Mouse (Mus musculus) T-helper 1 cell (primary cell): ENCODE results near the gene Nkain2.

Experiments
- in situ Hi-C: fragments of 300-600 bp; cut with MboI, MseI; formaldehyde crosslinking; loops from one replicate; pipeline ENCODE4 v1.15.1; 2025; ENCODE audit warnings: high pct_unique_total_duplicates

Gene Nkain2

DNA sequence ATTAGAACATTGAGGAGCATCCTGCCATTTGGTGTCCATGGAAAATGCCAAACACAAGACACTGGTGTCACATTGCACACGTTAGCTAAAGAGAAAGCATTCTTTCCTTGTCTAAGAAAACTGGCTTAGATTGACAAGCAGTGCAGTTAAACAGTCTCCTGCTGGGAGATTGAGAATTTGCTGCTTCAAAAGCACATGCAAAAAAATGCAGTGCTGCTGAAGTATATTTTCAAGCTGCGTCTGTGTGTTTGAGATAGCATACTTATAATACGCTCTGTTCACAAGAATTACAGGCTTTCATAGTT, 313.0 kb downstream of the Nkain2 start:
- in situ Hi-C loops: no loop called here

DNA sequence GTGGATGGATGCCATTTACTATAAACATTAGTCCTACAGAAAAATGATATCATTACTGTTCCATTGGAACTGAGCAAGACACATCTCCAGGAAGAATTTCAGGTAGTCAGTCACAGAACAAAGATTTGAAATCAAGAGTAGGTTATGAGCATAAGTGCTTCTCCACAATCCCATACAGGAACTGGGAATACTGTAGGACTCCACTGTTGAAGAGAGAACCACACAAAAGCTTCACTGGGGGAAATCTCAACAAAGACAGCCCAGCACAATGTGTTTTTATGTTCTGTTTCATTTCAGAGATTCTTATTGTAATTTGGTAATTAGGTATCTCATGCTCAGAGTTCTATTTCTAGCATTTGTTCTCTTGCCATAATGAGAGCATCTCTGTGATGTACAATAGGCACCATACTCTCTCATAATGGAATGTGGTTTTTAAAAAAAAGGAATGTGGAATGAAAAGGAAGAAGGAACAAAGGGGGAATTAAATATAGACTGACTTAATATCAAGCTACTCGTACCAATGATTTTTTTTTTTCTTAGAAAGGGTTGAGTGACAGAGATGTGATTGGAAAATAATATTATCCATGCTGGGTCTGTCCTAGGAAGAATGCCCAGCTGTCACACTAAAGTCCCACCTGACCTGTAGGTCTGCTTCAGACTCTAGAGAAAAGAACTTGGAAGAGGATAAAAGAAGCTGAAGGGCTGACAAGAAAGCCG, 313.5 kb downstream of the Nkain2 start:
- in situ Hi-C loops: no loop called here

DNA sequence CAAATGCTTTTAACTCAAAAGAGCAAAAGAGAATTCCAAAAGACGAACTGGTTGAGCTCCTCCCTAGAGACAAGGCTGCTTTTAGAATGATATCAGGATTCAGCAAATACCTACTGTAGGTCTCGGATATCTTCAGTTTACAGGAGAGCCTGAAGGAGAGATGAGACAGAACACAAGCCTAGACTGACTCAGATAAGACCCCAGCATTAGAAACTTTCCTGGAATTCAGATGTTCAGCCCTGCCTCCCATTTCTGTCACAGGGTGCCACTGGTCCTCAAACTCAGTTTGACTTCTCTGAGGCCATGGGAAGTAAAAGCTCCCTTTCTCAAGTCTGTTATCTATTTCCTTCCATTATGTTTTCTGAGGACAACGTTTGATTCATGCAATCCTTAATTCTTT, 332.6 kb downstream of the Nkain2 start:
- in situ Hi-C loops: no loop called here

- in situ Hi-C loops: no loop called here
These were observed 354.2 kb downstream of the Nkain2 start for GRCm38 (mm10) chr10:32536057-32536456.

- in situ Hi-C loops: no loop called here
These were observed 379.4 kb downstream of the Nkain2 start for GRCm38 (mm10) chr10:32510821-32511220.

GRCm38 (mm10) chr10:32494591-32495182, 395.6 kb downstream of the Nkain2 start:
- in situ Hi-C loops: loop anchor here (5.0 kb wide), 1 partner anchor 33 kb away; no protein-coding TSS in a partner anchor

DNA sequence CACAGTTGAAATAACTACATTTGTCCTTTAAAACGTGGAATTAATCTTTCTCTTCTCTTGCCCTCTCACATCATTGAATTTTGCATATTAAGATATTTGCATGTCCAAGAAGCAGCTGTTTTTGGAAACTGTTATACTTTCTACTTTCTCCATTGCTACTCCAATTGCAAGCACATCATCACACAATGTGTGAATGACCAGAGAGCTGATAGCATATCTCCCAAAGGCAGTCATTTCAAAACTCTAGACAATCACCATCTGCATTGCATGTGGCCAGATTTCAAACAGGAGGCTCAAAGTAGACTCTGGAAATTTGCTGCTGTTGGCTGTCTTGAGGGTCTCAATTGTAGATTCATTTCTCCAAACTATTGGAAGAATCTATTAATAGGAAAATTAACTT, 396.7 kb downstream of the Nkain2 start:
- in situ Hi-C loops: loop anchor here (5.0 kb wide), 1 partner anchor 34 kb away; no protein-coding TSS in a partner anchor

DNA sequence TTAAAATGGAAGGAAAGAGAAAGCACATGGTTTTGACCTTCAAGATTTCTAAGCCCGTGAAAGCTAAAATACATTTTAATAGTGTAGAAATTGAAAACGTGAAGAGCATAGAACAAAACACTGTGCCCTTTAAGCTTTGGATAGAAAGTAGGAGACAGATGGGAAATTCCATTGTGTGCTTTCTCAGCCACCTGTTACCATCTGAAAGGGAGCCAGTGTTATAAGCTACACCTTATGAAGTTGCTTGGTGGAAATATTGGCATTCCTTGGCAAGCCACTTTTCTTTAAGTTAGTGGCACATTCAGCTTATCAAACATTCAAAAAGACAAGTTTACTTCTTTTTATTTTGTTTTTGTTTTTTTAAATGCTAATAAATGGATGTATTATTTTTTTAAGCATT, 427.5 kb downstream of the Nkain2 start:
- in situ Hi-C loops: no loop called here

DNA sequence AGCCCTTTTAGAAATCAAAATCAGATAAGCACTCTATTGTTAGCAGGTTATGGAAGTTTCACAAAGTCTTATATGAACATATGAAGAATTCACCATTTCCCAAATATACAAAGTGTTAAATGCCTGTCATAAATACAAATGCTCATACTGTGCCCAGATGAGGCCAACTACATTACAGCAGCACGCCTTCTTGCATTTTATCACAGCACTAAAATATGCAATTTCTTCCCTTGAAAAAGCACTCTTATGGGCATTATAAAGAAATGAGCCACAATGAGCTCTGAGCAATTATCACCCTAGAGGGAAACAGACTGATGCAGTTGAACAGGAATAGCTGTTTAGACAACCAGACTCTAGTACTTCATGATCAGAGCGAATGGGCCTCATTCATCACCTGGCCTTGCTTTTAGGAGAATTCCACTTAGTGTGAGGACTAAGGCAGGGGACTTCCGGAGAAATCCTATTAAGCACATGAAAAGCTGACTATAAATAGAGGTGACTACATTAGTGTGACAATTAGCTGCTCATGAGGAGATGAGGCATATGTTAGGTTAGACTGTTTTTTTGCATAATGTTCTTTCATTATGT, 450.2 kb downstream of the Nkain2 start:
- in situ Hi-C loops: no loop called here

DNA sequence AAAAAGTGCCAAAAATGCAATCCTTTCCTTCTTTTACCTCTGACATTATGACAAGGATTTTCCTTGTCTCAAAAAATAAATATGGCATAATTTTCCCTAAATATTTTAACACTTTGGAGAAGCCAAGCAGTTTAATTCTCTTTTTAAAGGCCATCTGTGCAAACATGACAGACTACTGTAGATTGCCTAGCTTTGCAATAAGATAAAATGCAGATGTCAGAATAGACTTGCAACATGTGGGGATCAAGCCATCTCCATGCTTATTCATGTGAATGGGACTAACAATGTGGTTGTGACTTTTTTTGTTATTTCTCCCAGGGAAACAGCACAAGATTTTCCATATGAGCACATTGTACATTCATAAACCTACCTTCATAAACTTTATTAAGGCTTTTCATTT, 476.0 kb downstream of the Nkain2 start:
- in situ Hi-C loops: no loop called here

DNA sequence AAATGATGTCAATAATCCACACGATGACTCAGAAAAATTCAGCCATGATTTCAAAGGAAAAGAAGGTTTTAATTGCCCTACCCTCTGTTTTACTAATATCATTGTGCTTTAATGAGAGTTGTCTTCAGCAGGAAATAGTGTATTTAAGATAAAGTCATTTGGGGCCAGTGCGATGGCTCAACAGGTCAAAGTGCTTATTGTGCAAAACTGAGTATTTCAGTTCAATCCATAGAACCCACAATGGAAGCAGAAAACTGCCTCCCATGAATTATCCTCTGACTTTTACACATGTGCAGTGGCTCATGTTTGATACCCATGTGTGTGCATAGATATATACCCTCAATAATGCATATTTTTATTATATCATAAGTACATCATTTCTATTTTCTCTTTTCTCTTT, 478.9 kb downstream of the Nkain2 start:
- in situ Hi-C loops: no loop called here

DNA sequence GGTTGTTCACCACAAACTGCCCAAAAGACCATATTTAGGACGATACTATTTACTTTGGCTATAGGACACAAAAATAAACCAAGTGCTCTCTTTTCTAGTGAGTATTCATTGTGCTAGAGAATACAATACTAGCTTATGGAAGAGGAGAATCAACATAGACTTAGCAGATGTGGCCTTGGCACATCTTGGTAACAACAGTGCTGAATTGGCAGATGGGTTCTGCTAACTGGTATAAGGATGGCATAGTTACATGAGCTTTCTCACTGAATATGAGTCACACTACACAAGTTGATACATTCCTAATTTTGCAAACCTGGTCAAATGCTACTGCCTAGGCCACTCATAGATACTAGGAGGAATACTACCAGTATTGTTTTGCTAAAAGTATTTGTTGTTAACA, 489.3 kb downstream of the Nkain2 start:
- in situ Hi-C loops: no loop called here

GRCm38 (mm10) chr10:32393859-32394521, 496.3 kb downstream of the Nkain2 start:
- in situ Hi-C loops: no loop called here

DNA sequence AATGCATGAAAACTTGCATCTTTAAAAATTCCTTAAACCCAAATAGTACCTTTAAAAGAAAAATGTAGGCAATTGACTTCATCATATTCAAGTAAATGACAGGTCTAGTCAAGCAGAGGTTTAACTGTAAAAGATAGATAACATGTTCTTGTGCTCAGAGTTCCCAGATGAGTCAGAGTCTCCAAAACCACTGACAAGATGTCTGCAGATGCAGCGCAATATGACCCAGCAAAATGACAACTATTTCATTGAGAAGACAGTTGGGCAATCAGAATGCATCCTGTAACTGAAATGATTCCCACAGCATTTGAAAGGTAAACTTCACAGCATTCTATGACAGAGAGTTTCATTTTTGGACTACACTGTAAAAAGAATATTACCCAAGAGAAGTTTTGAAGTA, 496.9 kb downstream of the Nkain2 start:
- in situ Hi-C loops: no loop called here

DNA sequence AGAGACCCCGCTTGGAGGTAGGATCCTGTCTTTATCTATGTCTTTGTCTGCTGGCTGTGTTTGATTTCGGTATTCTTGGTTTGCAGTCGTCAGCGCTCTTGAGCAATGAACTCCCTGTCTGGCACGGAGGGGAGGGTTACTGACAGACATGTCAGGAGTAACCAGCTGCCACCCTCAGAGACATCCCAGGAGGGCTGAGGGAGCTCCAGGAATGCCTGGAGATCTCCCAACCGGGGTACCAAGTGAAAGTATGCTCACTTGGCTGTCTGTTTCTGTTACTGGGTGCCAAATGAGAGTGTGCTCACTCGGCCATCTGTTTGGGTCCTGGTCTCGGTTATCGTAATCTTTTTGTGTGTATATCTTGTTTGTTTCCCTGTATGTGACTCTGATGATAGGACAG, 577.5 kb downstream of the Nkain2 start:
- in situ Hi-C loops: no loop called here

DNA sequence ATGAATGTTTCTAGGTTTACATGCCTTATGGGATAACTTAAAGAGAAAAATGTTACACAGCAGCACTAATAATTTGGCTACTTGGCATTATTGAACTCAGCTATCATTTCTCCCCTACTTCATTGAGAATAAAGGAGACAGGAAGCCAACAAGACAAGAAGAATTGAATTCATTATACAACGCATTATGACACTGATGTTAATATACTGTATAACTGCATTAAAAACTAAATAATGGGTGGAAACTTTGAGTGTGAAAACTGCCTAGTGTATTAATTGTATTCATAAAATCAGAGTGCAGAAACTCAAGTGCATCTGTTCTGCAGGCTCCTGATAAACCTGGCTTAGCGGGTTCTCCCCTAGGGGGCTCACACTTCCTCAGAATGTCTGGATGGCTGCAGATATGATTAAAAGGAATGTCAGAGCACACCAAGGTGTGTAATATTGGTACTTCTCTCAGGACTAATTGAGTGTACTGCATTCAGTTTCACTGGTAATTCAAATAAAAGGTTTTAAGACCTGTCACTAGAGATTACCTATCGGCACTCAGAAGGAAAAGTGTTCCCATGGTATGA, 589.2 kb downstream of the Nkain2 start:
- in situ Hi-C loops: no loop called here

- in situ Hi-C loops: no loop called here
These were observed 599.8 kb downstream of the Nkain2 start for GRCm38 (mm10) chr10:32290487-32290886.

GRCm38 (mm10) chr10:32283690-32284089, 606.6 kb downstream of the Nkain2 start:
- in situ Hi-C loops: no loop called here

DNA sequence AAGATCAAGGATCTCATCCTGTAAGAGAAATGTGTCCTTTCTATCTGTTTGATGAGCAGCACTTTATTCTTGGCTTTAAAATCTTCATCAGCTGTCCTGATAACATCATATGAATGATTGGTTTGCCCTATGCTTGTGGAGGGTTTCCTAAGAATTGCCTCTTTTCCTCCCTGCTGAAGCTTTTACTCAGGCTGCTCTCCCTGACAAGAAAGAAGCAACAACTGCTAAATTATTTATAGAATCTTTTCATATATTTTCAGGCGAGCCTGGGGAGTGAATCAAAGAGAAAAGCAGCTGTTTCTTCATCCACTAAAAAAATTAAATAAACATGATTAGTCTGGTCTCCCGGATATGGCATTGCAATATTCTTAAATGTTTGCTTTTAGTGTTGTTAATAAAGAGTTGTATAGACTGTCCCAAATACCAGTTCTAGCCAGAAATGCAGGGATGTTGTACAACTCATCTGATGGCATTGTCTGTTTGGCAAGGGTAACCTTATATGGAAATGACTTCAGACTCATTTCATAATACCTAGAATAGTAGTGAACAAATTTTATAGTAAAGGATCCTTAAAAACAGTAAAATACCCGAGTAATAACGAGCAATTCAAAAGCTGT, 646.9 kb downstream of the Nkain2 start:
- in situ Hi-C loops: no loop called here

GRCm38 (mm10) chr10:32241168-32241567, 649.1 kb downstream of the Nkain2 start:
- in situ Hi-C loops: no loop called here

DNA sequence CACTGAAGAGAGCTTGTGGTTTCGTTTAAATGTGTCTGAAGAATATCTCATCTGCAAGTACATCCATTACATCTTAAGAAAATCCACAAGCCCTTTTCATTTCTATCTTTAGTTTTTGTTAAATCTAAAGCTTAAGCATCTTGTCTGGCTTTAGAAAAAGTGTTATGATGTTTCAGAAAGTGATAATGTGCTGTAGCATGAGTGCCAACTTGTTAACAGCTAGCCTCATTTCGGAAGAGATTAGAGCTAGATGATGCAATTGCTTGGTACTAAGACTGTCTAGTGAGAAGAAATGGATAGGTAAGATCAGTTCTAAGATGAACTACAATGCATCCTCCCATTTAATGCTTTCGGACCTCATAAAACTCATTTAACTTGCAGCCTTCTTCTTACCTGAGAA, 707.3 kb downstream of the Nkain2 start:
- in situ Hi-C loops: no loop called here

DNA sequence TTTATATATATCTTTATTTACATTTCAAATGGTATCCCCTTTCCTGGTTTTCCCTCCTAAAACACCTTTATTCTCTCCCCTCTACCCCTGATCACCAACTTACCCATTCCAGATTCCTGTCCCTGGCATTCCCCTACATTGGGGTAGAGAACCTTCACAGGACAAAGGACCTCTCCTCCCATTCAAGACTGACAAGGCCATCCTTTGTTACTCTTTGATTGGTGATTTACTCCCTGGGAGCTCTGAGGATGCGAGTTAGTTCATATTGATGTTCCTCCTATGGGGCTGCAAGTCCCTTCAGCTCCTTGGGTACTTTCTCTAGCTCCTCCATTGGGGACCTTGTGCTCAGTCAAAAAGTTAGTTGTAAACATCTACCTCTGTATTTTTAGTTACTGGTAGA, 798.9 kb downstream of the Nkain2 start:
- in situ Hi-C loops: no loop called here
